Comparison of ENCODE assay signal across 25 mouse cellular contexts in the genomic region with DNA sequence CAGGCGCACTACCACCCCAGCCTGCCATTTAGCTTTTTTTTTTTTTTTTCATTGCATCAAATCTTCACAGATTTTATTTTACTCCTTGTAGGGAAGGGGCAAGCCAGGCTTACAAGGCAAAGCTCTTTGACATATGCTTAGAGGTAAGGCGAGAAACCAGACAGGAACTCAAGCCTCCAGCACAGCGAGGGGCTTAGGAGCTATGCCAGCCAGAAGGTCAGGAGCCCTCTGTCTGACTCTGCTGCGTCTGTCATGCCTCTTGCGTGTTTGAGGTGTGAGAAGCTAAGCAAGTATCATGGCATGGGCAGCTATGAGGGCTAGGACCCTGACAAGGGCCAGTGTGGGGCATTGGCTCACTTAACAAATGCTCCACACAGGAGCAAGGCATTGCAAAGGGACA. TPM values are rescaled to one million over a fixed set of nuclear protein-coding genes. Genes with fewer than 3 reads are reported as not detected.
DNase-seq lines count a peak whose midpoint lies in the region; ATAC-seq and TF ChIP-seq lines count a peak whose summit lies in the region.
"Had no signal": no experiment of that assay in that cellular context is flagged by ENCODE, and none has a peak within 500 bp of the region (broad histone marks: within the 10 kb centered on the region; RNA-seq: fewer than 3 reads in every experiment).

No protein-coding gene starts in this region.

- ATAC-seq in forebrain, embryonic 15.5 days (replicated peaks) = no peak
- ATAC-seq in forebrain, embryonic 13.5 days = no peak
- ATAC-seq: activated CD4-positive, CD25-positive, alpha-beta regulatory T cell, adult 4 months; CD4-positive, CD25-positive, alpha-beta regulatory T cell, adult 4 months; forebrain, embryonic 16.5 days; Patski had no signal

- no peaks in the 10 kb centered on the region for H3K27me3 ChIP-seq in cerebellum, adult 2 months (ENCODE audit: control insufficient read depth, insufficient read depth, low read length)
- H3K27me3 ChIP-seq in forebrain, embryonic 15.5 days = no peaks in the 10 kb centered on the region
- no peaks in the 10 kb centered on the region for H3K27me3 ChIP-seq in forebrain, embryonic 13.5 days
- H3K27me3 ChIP-seq: embryonic facial prominence, embryonic 13.5 days; embryonic facial prominence, embryonic 15.5 days; forebrain, embryonic 12.5 days had no signal

- no peak overlapping the region for H3K4me3 ChIP-seq in cerebellum, adult 2 months (replicated peaks; ENCODE audit: insufficient read depth, low read depth, low read length)
- no peak overlapping the region for H3K4me3 ChIP-seq in forebrain, embryonic 15.5 days
- H3K4me3 ChIP-seq in forebrain, embryonic 13.5 days = no peak overlapping the region
- H3K4me3 ChIP-seq: embryonic facial prominence, embryonic 13.5 days; embryonic facial prominence, embryonic 15.5 days; erythroblast, embryonic 14.5 days; forebrain, embryonic 10.5 days; forebrain, embryonic 12.5 days; gastrocnemius, adult 2 months had no signal

- peaks cover 29% of the 10 kb centered on the region for H3K4me1 ChIP-seq in cerebellum, adult 2 months (ENCODE audit: control insufficient read depth, insufficient read depth, low read length)
- H3K4me1 ChIP-seq in forebrain, embryonic 15.5 days = peaks cover 49% of the 10 kb centered on the region
- H3K4me1 ChIP-seq in forebrain, embryonic 13.5 days = peaks cover 39% of the 10 kb centered on the region

- H3K9me3 ChIP-seq in forebrain, embryonic 15.5 days = no peaks in the 10 kb centered on the region
- no peaks in the 10 kb centered on the region for H3K9me3 ChIP-seq in forebrain, embryonic 13.5 days (replicated peaks)
- H3K9me3 ChIP-seq: embryonic facial prominence, embryonic 13.5 days; embryonic facial prominence, embryonic 15.5 days; forebrain, embryonic 10.5 days; forebrain, embryonic 12.5 days; G1E had no signal

- TF ChIP-seq CTCF in cerebellum, adult 2 months (IDR thresholded peaks at IDR 0.05; ENCODE audit: borderline replicate concordance, insufficient read depth, low read depth, low read length) = no peak

- H3K36me3 ChIP-seq in forebrain, embryonic 15.5 days = no peaks in the 10 kb centered on the region
- no peaks in the 10 kb centered on the region for H3K36me3 ChIP-seq in forebrain, embryonic 13.5 days (ENCODE audit: poor library complexity, severe bottlenecking)
- H3K36me3 ChIP-seq: embryonic facial prominence, embryonic 13.5 days; embryonic facial prominence, embryonic 15.5 days; forebrain, embryonic 10.5 days; forebrain, embryonic 12.5 days; G1E had no signal

- no peak overlapping the region for H3K4me2 ChIP-seq in forebrain, embryonic 15.5 days (replicated peaks)
- H3K4me2 ChIP-seq in forebrain, embryonic 13.5 days = no peak overlapping the region
- H3K4me2 ChIP-seq: embryonic facial prominence, embryonic 13.5 days; embryonic facial prominence, embryonic 15.5 days; forebrain, embryonic 12.5 days had no signal

- no peak overlapping the region for H3K27ac ChIP-seq in cerebellum, adult 2 months (ENCODE audit: insufficient read depth, low read length)
- 0 out of 2 replicates have a peak overlapping the region, but pooled peaks have one; percentile 83 for H3K27ac ChIP-seq in forebrain, embryonic 15.5 days (replicated peaks)
- no peak overlapping the region; the same call in 1 of the 2 replicates for H3K27ac ChIP-seq in forebrain, embryonic 13.5 days
- H3K27ac ChIP-seq: embryonic facial prominence, embryonic 13.5 days; embryonic facial prominence, embryonic 15.5 days; forebrain, embryonic 10.5 days; gastrocnemius, adult 2 months had no signal

- TF ChIP-seq POLR2A in cerebellum, adult 2 months (IDR thresholded peaks at IDR 0.05; ENCODE audit: borderline replicate concordance, insufficient read depth, low read length) = no peak

- DNase-seq in cerebellum, adult 2 months = peak; percentile 63 to 71
- no peak for DNase-seq in cerebellum, adult 11-12 months
- DNase-seq in cerebellum, postnatal 10 days = peak; percentile 70 to 81
- no peak for DNase-seq in cerebellum, adult 18-20 months
- DNase-seq in cerebellum, postnatal 25 days = peak; percentile 71 to 82
- DNase-seq in cerebellum, postnatal 4 days (ENCODE audit: low spot score in 2 of 2) = no peak
- DNase-seq: adrenal gland, adult 8-10 months; adrenal gland, postnatal 14 days; adrenal gland, postnatal 36 days; B cell, adult 2 months; embryo, embryonic 11 days; gastrocnemius, adult 2 months; gastrocnemius, postnatal 10 days had no signal

- WGBS in cerebellum, adult 2 months = 37% methylated on average over 5 of the region's 5 CpGs
- 69% methylated on average over 5 of the region's 5 CpGs for WGBS in forebrain, embryonic 15.5 days
- WGBS in forebrain, embryonic 13.5 days = 85% methylated on average over 5 of the region's 5 CpGs

- no peak overlapping the region for H3K9ac ChIP-seq in forebrain, embryonic 15.5 days (replicated peaks)
- no peak overlapping the region for H3K9ac ChIP-seq in forebrain, embryonic 13.5 days
- H3K9ac ChIP-seq: embryonic facial prominence, embryonic 13.5 days; embryonic facial prominence, embryonic 15.5 days; forebrain, embryonic 12.5 days had no signal

RNA-seq across cellular contexts. Expression of a gene that starts 53.8 kb away (rescaled TPM):
- 126 and 130 TPM in 2 replicates for polyA plus RNA-seq in cerebellum, adult 2 months (2012; rRNA removed)
- polyA plus RNA-seq in forebrain, embryonic 15.5 days (2015; fragmentation: Nextera tagmentation; extraction: Ambion mirVana) = 317 and 333 TPM in 2 replicates
- 234 and 240 TPM in 2 replicates for polyA plus RNA-seq in forebrain, embryonic 13.5 days (2015; fragmentation: Nextera tagmentation; extraction: Ambion mirVana)

Comparison
In these comparisons a context has a peak if more than half of its experiments do, and no peak if none do; other contexts are left out.
1. DNase-seq: peak in cerebellum, adult 2 months (2 of 2), cerebellum, postnatal 10 days (2 of 2) and cerebellum, postnatal 25 days (2 of 2); none in cerebellum, adult 11-12 months (single experiment), cerebellum, adult 18-20 months (0 of 2) and cerebellum, postnatal 4 days (0 of 2).